Mouse (Mus musculus): ENCODE data around the gene Sun2.

Gene Sun2

DNA sequence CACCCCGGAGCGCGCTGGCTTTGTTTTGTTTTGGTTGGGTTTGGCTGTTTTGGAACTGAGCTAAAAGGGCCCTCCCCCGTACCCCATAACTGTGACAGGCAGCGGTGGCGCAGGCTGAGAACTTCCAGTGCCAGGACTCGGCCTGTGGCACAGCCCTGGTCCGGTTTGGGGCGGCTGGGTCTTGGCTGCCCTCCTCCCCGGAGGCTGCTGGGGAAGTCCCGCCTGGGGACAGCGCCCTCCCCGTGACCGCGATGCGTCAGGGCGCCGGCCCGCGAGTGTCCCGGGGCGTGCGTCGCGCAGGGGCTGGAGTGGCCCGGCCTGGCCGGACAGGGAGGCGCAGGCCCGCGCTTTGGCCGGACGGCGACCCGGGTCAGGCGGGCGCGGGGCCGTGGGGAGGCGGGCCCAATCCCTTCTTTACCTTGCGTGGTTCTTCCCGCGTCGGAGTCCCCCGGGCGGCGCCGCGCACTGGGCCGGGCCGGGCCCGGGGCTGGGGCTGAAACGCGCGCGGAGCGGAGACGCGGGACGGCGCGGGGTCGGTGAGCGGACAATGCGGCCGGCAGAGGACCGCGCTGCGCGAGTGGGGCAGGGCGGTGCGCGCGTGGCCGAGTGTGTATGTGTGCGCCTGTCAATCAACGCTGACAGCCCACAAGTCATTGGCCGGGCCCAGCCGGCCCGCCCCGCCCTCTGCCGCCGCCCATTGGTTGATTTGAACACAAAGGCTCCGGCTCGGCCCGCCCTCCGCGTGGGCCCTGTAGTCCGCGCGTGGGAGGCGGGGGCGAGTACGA is at the start of gene Sun2:
Sun2 (minus strand) TSS at position 616 of the 785 bp plus-strand sequence.
- DNase-seq: peak; percentile 100

DNA sequence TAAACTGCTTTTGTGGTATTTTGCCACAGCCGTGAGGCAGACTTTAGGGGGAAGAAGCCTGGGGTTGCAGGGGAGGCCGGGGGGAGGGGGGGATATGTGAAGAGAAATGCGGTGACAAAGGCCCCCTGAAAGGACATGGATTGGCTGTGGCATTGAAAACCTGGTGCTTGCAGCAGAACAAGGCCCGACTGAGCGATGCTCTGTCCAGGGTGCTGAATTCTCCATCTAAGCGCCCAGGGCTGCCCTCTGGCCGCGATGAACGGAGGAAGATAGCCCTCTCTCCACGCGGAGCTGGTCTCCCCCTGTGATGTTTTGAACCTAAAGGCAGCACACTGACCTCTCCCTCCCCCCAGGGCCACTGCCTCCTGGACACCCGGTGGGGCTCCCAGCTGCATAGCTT is 49.2 kb upstream of the Sun2 start:
- DNase-seq: no peak

GRCm38 (mm10) chr15:79790905-79791304 is 48.6 kb upstream of the Sun2 start:
- DNase-seq: no peak

DNA sequence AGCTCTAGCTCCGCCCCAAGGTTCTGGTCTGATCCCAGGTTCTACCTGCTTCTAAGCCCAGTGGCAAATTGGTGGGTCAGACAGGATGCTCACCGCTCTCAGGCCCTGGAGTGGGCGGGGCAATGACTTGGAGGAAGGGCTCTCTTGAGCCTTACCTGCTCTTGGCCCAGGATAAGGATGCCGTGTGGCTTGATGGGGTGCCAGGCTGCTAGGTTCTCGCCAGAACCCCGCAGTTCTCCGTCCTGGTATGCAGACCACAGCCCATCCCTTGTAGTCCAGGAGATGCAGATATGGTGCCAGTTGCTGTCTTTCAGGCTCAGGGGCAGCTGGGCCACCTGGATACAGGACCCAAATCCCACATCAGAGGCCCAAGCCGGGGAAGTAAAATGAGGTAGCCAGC is 47.8 kb upstream of the Sun2 start:
- no peak for DNase-seq

GRCm38 (mm10) chr15:79787815-79788214 is 45.5 kb upstream of the Sun2 start:
- no peak for DNase-seq

GRCm38 (mm10) chr15:79785056-79785455 is 42.7 kb upstream of the Sun2 start:
- no peak for DNase-seq

DNA sequence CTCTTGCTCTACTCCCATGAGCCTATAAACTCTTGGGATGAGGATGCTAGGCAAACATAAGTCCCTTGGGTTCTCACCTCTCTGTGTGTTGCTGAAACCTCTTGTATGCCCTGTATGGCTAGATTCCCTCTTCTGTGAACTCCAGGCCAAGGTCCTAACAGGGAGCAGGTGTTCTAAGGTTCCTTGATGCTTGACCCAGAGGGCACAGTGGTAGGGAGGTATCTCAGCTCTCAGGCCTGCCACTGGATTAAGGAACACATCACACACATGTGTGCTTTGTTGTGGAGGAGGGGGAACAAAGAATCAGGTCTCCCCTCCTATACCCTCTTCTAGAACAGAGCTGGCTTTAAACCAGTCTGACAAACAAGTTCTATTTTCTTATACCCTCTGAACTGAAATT is 35.4 kb upstream of the Sun2 start, which contains the start of gene Dnal4:
Dnal4 (minus strand) TSS at position 101 of the 400 bp plus-strand sequence.
- no peak for DNase-seq

GRCm38 (mm10) chr15:79775662-79776061 is 33.3 kb upstream of the Sun2 start:
- DNase-seq: no peak

GRCm38 (mm10) chr15:79774117-79775027 is 32.0 kb upstream of the Sun2 start:
- peak; percentile 100 for DNase-seq

DNA sequence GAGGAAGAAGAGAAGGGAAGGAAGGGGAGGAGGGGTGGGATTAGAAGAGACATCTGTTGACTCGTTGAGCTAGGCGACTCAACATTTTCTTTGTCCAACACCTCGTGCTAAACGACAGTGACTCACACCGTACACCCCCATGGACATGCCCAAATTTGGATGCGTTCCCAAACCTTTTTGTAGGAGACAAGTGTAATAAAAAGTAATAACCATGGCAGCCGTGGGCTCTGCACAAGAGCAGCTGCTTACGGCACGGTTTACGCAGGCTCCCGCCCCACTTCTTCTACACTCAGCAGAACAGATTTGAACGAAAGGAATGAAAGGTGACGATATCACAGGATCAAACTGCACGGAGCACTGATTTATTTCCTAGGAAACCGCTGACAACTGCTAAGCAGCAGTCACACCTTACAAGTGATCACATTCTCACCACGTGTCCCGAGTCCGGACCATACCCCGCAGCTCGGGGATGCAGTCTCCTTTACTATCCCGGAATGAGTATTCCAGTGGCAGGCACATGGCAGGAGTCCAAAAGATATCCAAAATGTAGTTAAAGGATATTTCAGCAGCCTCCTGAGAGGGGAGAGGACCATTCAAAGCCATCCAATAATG is 28.4 kb upstream of the Sun2 start:
- no peak for DNase-seq

GRCm38 (mm10) chr15:79768302-79768701 is 26.0 kb upstream of the Sun2 start:
- no peak for DNase-seq

DNA sequence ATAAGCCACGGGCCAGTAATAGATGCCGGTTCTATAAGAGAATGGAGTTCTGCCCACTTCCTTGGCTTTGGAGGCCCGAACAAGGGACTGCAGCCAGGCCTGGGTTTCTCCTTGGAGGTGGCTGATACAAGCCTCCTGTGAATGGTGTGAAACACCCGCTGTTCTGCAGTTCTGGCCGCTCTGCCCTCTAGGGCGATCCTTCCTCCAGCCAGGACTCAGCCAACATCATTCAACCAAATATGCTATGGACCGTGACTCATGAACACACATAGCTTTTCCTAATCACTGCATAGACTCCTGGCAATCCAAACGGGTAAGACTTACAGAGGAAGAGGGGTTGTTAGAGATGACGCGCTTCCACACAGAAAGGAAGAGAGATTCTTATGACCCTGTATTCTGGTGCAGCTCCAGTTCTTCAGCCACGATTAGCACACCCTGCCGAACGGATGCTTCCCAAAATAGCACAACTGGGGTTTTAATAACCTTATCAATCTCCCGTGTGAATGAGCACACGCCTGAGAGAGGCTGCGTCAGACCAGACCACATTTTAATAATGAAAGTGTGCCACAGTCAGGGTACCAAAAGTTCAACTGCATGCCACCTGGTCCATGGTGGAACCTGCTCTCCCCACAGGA is 25.1 kb upstream of the Sun2 start:
- peak; percentile 92 for DNase-seq

- DNase-seq: no peak
These were observed 24.3 kb upstream of the Sun2 start for GRCm38 (mm10) chr15:79766586-79767071.

- no peak for DNase-seq
These were observed 23.8 kb upstream of the Sun2 start for GRCm38 (mm10) chr15:79766168-79766567.

GRCm38 (mm10) chr15:79765361-79765760 is 23.0 kb upstream of the Sun2 start:
- DNase-seq: peak; percentile 95

DNA sequence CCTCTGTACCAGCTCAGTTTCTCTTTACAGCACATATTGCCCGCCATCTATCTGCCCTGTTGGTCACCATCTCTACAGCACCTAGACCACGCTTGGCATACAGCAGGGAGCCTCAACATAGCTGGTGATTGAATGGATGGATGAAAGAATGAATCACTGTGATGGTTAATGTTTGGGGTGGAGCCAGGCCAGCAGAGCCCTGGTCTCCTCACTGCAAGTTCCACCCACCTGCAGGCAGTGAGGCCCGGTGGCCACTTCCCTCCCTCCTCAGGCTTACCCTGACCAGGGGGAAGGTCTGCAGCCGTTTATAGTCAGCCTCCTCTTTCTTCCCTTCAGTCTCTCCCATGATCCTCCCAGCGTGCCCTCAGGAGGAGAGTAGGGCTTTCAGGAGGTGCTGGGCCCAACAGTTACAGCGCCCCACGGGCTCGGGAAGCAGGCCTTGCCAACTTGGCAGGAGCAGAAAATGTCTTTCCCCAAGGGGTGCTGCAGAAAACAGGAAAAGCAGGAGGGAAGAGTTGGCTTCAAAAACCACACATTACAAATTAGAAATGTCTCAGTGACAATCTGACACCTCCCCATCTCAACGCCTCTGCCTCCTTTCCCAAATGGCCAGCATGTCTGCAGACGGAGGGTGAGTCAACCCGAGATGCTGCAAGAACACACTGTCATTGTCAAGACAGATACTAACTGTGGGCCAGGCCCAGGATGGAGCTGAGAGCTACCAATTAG is 22.4 kb upstream of the Sun2 start:
- peak; percentile 92 for DNase-seq

DNA sequence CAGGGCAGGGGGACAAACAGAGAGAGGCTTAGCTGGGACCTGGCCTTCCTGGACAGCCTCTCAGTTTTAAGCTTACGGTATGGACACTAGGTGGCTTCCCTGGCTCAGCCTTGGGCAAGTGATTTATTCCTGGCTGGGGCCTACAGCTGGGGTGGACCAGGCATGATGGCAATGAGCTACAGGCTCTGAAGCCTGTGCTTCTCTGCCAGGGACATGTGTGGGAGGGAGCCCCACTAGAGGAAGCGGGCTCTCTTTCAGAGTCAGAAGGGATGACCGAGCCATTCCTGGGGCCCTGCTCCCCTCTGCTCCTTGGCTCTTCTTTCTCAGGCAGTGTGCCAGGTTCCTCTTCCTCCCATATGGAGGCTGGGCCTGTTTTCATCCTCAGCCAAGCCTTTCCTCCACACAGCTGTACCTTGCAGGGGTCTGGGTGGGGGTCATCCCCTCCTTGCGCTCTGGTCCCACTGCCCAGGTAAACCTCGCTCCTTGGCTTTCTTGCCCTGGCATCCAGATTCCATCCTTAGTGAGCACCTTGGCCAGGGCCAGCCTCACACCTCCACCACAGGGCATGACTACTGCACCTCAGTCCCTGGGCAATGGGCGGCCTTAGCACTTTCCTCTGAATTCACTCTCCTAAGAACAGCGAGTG is 21.4 kb upstream of the Sun2 start:
- peak; percentile 91 for DNase-seq

DNA sequence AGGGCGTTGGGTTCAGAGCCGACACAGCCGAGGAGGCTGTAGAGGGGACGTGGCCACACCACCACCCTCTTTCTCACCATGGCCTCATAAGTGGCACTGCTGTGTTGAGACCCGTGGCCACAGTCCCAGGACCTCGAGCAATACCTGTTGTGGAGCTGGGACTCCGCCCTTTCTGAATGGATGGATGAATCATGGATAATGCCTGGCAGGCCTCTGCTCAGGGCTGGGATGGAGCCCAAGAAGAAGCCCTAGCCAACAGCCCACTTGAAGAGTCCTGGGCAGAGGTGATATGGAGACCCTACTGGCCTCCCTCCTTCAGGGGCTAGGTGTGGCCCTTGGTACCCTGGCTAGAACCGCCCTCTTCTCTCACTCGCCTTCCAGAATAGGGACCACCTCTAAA is 20.7 kb upstream of the Sun2 start:
- no peak for DNase-seq

- no peak for DNase-seq
These were observed 18.6 kb upstream of the Sun2 start for GRCm38 (mm10) chr15:79760956-79761355.

- DNase-seq: no peak
These were observed 14.8 kb upstream of the Sun2 start for GRCm38 (mm10) chr15:79757118-79757517.

- peak; percentile 86 for DNase-seq
These were observed 13.8 kb upstream of the Sun2 start for GRCm38 (mm10) chr15:79755977-79756625.

Data from heart, adult 11 months (tissue).